Mouse (Mus musculus): ENCODE measurements around the gene Wdfy2.

DNA sequence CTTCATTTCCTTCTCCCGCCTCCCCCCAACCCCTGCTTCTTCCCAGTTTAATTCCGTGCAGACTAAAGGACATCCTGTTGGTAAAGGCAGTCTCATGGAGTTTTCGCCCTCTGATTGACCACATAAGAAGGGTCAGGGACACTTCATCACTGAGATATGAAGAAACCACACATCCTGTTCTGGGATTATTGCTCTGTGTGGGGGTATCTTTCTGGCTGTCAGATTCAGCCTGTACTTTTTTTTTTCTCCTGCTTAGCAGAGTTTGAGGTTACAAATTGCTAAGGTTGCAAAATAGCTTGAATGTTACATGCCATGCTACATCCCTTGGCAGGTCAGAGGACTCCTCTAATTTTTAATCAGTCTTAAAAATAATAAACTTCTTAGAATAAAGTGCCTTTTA, 153.8 kb downstream of the Wdfy2 start:
- TF ChIP-seq GATA1 (IDR thresholded peaks at IDR 0.05; ENCODE audit: borderline replicate concordance, low read length), result no peak
- TF ChIP-seq FLI1 (IDR thresholded peaks at IDR 0.05; ENCODE audit: low read length), result no peak
